Mouse (Mus musculus): ENCODE results near the gene Tmem14a. TPM values are rescaled to one million over a fixed set of nuclear protein-coding genes. Genes with fewer than 3 reads are reported as not detected.
"Not testable (repeated sequence)": the region's sequence is repeated elsewhere in the genome, so short reads cannot be mapped to it uniquely, and the experiment has no call there.

Tmem14a gene
- polyA plus RNA-seq, 1 experiment: 1.3 TPM

GRCm38 (mm10) chr1:21263986-21264385, 45.6 kb downstream of the Tmem14a start:
- Histone ChIP-seq H3K36me3 (ENCODE audit: control insufficient read depth, insufficient read depth, low read length) (no peaks in the 10 kb centered on the region), H3K4me3 (ENCODE audit: extremely low read depth, insufficient read depth, insufficient read length) (no peak overlapping the region), H3K27me3 (ENCODE audit: control insufficient read depth, insufficient read depth, low read length) (no peaks in the 10 kb centered on the region), H3K4me1 (ENCODE audit: control insufficient read depth, insufficient read depth, insufficient read length) (no peaks in the 10 kb centered on the region), H3K27ac (ENCODE audit: insufficient read depth, low read length) (no peak overlapping the region)
- WGBS: 88% methylated on average over 4 of the region's 4 CpGs
- TF ChIP-seq CTCF (IDR thresholded peaks at IDR 0.05; ENCODE audit: extremely low read depth, insufficient read depth, insufficient read length, insufficient replicate concordance): no peak
- TF ChIP-seq POLR2A (IDR thresholded peaks at IDR 0.05; ENCODE audit: low read depth, low read length): no peak
- no peak for DNase-seq (ENCODE audit: low read depth in 1 of 2, low spot score in 2 of 2)

GRCm38 (mm10) chr1:21264747-21265146, 46.4 kb downstream of the Tmem14a start:
- WGBS: 85% methylated on average over 8 of the region's 8 CpGs

GRCm38 (mm10) chr1:21266766-21267165, 48.4 kb downstream of the Tmem14a start:
- Histone ChIP-seq H3K27ac (ENCODE audit: insufficient read depth, low read length) (no peak overlapping the region), H3K27me3 (ENCODE audit: control insufficient read depth, insufficient read depth, low read length) (no peaks in the 10 kb centered on the region), H3K4me3 (ENCODE audit: extremely low read depth, insufficient read depth, insufficient read length) (no peak overlapping the region), H3K4me1 (ENCODE audit: control insufficient read depth, insufficient read depth, insufficient read length) (no peaks in the 10 kb centered on the region), H3K36me3 (ENCODE audit: control insufficient read depth, insufficient read depth, low read length) (no peaks in the 10 kb centered on the region)
- TF ChIP-seq POLR2A (IDR thresholded peaks at IDR 0.05; ENCODE audit: low read depth, low read length): no peak
- no peak for TF ChIP-seq CTCF (IDR thresholded peaks at IDR 0.05; ENCODE audit: extremely low read depth, insufficient read depth, insufficient read length, insufficient replicate concordance)
- no peak for DNase-seq (ENCODE audit: low read depth in 1 of 2, low spot score in 2 of 2)
- WGBS: 76% methylated on average over 1 of the region's 1 CpGs

More at GRCm38 (mm10) chr1:21264747-21265146, 46.4 kb downstream of the Tmem14a start:
- Histone ChIP-seq H3K27me3 (ENCODE audit: control insufficient read depth, insufficient read depth, low read length) (no peaks in the 10 kb centered on the region), H3K4me1 (ENCODE audit: control insufficient read depth, insufficient read depth, insufficient read length) (no peaks in the 10 kb centered on the region), H3K4me3 (ENCODE audit: extremely low read depth, insufficient read depth, insufficient read length) (no peak overlapping the region), H3K27ac (ENCODE audit: insufficient read depth, low read length) (no peak overlapping the region), H3K36me3 (ENCODE audit: control insufficient read depth, insufficient read depth, low read length) (no peaks in the 10 kb centered on the region)
- no peak for TF ChIP-seq CTCF (IDR thresholded peaks at IDR 0.05; ENCODE audit: extremely low read depth, insufficient read depth, insufficient read length, insufficient replicate concordance)
- TF ChIP-seq POLR2A (IDR thresholded peaks at IDR 0.05; ENCODE audit: low read depth, low read length): no peak
- DNase-seq (ENCODE audit: low read depth in 1 of 2, low spot score in 2 of 2): no peak

- H3K36me3 ChIP-seq (ENCODE audit: control insufficient read depth, insufficient read depth, low read length); H3K4me3 ChIP-seq (ENCODE audit: extremely low read depth, insufficient read depth, insufficient read length); H3K27ac ChIP-seq (ENCODE audit: insufficient read depth, low read length); H3K27me3 ChIP-seq (ENCODE audit: control insufficient read depth, insufficient read depth, low read length); H3K4me1 ChIP-seq (ENCODE audit: control insufficient read depth, insufficient read depth, insufficient read length); DNase-seq (ENCODE audit: low read depth in 1 of 2, low spot score in 2 of 2): not testable (repeated sequence)
- 84% methylated on average over 7 of the region's 7 CpGs for whole genome bisulfite sequencing
Observed at GRCm38 (mm10) chr1:21267466-21267865, 49.1 kb downstream of the Tmem14a start.

- Histone ChIP-seq H3K4me1 (ENCODE audit: control insufficient read depth, insufficient read depth, insufficient read length) (no peaks in the 10 kb centered on the region), H3K27ac (ENCODE audit: insufficient read depth, low read length) (no peak overlapping the region), H3K4me3 (ENCODE audit: extremely low read depth, insufficient read depth, insufficient read length) (peak overlapping the region; percentile 42; the same call in 1 of the 2 replicates), H3K27me3 (ENCODE audit: control insufficient read depth, insufficient read depth, low read length) (no peaks in the 10 kb centered on the region), H3K36me3 (ENCODE audit: control insufficient read depth, insufficient read depth, low read length) (no peaks in the 10 kb centered on the region)
- peak; percentile 33 to 65 for DNase-seq (ENCODE audit: low read depth in 1 of 2, low spot score in 2 of 2)
- TF ChIP-seq CTCF (IDR thresholded peaks at IDR 0.05; ENCODE audit: extremely low read depth, insufficient read depth, insufficient read length, insufficient replicate concordance) (peak; percentile 81), POLR2A (IDR thresholded peaks at IDR 0.05; ENCODE audit: low read depth, low read length) (no peak)
- WGBS: 24% methylated on average over 18 of the region's 18 CpGs
Observed at GRCm38 (mm10) chr1:21271343-21272055, 53.1 kb downstream of the Tmem14a start.

- Histone ChIP-seq H3K4me1 (ENCODE audit: control insufficient read depth, insufficient read depth, insufficient read length) (no peaks in the 10 kb centered on the region), H3K4me3 (ENCODE audit: extremely low read depth, insufficient read depth, insufficient read length) (peak overlapping the region; percentile 6; the same call in 1 of the 2 replicates), H3K36me3 (ENCODE audit: control insufficient read depth, insufficient read depth, low read length) (no peaks in the 10 kb centered on the region), H3K27ac (ENCODE audit: insufficient read depth, low read length) (0 out of 2 replicates have a peak overlapping the region, but pooled peaks have one; percentile 22), H3K27me3 (ENCODE audit: control insufficient read depth, insufficient read depth, low read length) (no peaks in the 10 kb centered on the region)
- DNase-seq (ENCODE audit: low read depth in 1 of 2, low spot score in 2 of 2): no peak
- 40% methylated on average over 14 of the region's 14 CpGs for WGBS
- TF ChIP-seq POLR2A (IDR thresholded peaks at IDR 0.05; ENCODE audit: low read depth, low read length) (no peak), CTCF (IDR thresholded peaks at IDR 0.05; ENCODE audit: extremely low read depth, insufficient read depth, insufficient read length, insufficient replicate concordance) (no peak)
Observed at GRCm38 (mm10) chr1:21272056-21272431, 53.7 kb downstream of the Tmem14a start.

GRCm38 (mm10) chr1:21273091-21273490, 54.7 kb downstream of the Tmem14a start:
- Histone ChIP-seq H3K27me3 (ENCODE audit: control insufficient read depth, insufficient read depth, low read length) (no peaks in the 10 kb centered on the region), H3K4me3 (ENCODE audit: extremely low read depth, insufficient read depth, insufficient read length) (no peak overlapping the region), H3K4me1 (ENCODE audit: control insufficient read depth, insufficient read depth, insufficient read length) (no peaks in the 10 kb centered on the region; the same call in 1 of the 2 replicates), H3K36me3 (ENCODE audit: control insufficient read depth, insufficient read depth, low read length) (no peaks in the 10 kb centered on the region), H3K27ac (ENCODE audit: insufficient read depth, low read length) (no peak overlapping the region)
- TF ChIP-seq POLR2A (IDR thresholded peaks at IDR 0.05; ENCODE audit: low read depth, low read length) (no peak), CTCF (IDR thresholded peaks at IDR 0.05; ENCODE audit: extremely low read depth, insufficient read depth, insufficient read length, insufficient replicate concordance) (no peak)
- WGBS: 88% methylated on average over 6 of the region's 6 CpGs
- no peak for DNase-seq (ENCODE audit: low read depth in 1 of 2, low spot score in 2 of 2)
